Mouse (Mus musculus) lung, postnatal 0 days (tissue): ENCODE data around the gene Fam168b. TPM values are rescaled to one million over a fixed set of nuclear protein-coding genes. Genes with fewer than 3 reads are reported as not detected.
A peak's percentile ranks its signal among the peaks of the same experiment; 100 is the strongest.

Experiments
- ATAC-seq: fragments of 200-750 bp; cut with Nextera tagmentation; 2 replicates; pipeline ENCODE4 v1.8.0; 2017; ENCODE audit warnings: moderate library complexity
- DNase-seq: peaks from one replicate; pipeline ENCODE4 v3.0.0-alpha.2; 2016; ENCODE audit warnings: low spot score
- H3K27ac ChIP-seq: fragments of 300-500 bp; sonication (generic); 2 replicates; pipeline ENCODE4 v1.5.1; 2014; ENCODE audit warnings: antibody characterized with exemption, mild to moderate bottlenecking, low read length, mixed read lengths
- H3K27me3 ChIP-seq: fragments of 300-500 bp; sonication (generic); replicated peaks from 2 replicates; pipeline ENCODE4 v1.6.1; 2014; ENCODE audit warnings: low read length, mixed read lengths; ENCODE audit not compliant: insufficient read depth
- H3K36me3 ChIP-seq: fragments of 300-500 bp; sonication (generic); 2 replicates; pipeline ENCODE4 v1.6.1; 2014; ENCODE audit warnings: low read length, mixed read lengths; ENCODE audit not compliant: insufficient read depth
- H3K4me1 ChIP-seq: fragments of 300-500 bp; sonication (generic); 2 replicates; pipeline ENCODE4 v1.6.1; 2014; ENCODE audit warnings: antibody characterized with exemption, low read depth, low read length, mixed read lengths; ENCODE audit not compliant: insufficient read depth
- H3K4me2 ChIP-seq: fragments of 300-500 bp; sonication (generic); replicated peaks from 2 replicates; pipeline ENCODE4 v1.6.1; 2014; ENCODE audit warnings: low read depth, mild to moderate bottlenecking, low read length, moderate library complexity, mixed read lengths
- H3K4me3 ChIP-seq: fragments of 300-500 bp; sonication (generic); 2 replicates; pipeline ENCODE4 v1.5.1; 2014; ENCODE audit warnings: low read depth, low read length
- H3K9ac ChIP-seq: fragments of 300-500 bp; sonication (generic); replicated peaks from 2 replicates; pipeline ENCODE4 v1.6.1; 2014; ENCODE audit warnings: low read depth, mild to moderate bottlenecking
- H3K9me3 ChIP-seq: fragments of 300-500 bp; sonication (generic); 2 replicates; pipeline ENCODE4 v1.6.1; 2016; ENCODE audit warnings: low read length, mixed read lengths
- CTCF ChIP-seq: IDR thresholded peaks from 2 replicates; pipeline ENCODE4 v1.5.1; 2016; ENCODE audit warnings: antibody characterized with exemption, mild to moderate bottlenecking
- EP300 ChIP-seq: IDR thresholded peaks from 2 replicates; pipeline ENCODE4 v1.6.1; 2016; ENCODE audit warnings: antibody characterized with exemption, mild to moderate bottlenecking, control low read depth
- WGBS: fragments of 180-500 bp; shearing (Covaris S2); extraction: QIAGEN DNeasy Blood & Tissue Kit; methylation state at CpG from one replicate; pipeline ENCODE4 v1.1.7; 2014; 5-methylcytosine and 5-hydroxymethylcytosine counted together
- polyA plus RNA-seq: library from polyadenylated mRNA; unstranded; fragments of >200 nt; fragmentation: Nextera tagmentation; extraction: Ambion mirVana; gene quantifications from 2 replicates; pipeline ENCODE4 v1.2.1, GENCODE M21; 2015

The Fam168b gene
- polyA plus RNA-seq, 1 experiment from 2014 or later = 29.3 TPM

DNA sequence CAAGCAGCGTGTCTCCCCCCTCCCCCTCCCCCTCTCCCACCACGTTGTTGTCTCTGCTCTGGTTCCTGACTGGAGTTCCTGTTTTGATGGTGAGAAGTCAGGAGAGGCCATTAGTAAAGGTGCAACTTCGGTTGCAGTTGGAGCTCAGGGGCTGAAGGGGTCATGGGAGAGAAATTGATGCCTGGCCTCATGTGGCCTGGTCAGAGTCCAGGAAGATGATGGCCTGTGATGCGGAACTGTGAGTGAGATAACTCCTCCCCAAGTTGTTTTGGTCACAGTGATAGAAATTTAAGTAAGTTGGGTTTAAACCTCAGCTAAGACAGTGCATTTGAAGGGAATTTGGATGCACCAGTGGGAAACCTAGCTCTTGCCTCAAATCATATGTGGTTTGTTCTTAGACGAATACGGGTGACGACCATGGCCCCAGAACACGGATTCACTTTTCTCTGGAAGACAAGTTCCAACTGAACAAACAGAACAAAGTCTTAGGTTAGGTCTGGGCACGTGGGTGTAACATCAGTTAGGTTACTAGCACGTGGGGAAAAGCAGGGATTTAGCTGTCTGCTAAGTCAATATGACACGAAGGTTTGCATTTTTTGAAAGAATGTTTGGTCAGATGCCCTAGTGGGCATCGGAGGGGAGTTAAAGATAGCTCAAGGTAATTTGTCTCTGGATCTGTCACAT lies 12.3 kb upstream of the Fam168b start:
- TF ChIP-seq EP300 = no peak
- TF ChIP-seq CTCF = no peak
- no peaks in the 10 kb centered on the region for H3K27me3 ChIP-seq
- ATAC-seq (no peak), DNase-seq (no peak)
- H3K36me3 ChIP-seq = no peaks in the 10 kb centered on the region
- no peak overlapping the region for H3K9ac ChIP-seq
- no peak overlapping the region for H3K4me2 ChIP-seq
- no peaks in the 10 kb centered on the region for H3K4me1 ChIP-seq
- H3K9me3 ChIP-seq = no peaks in the 10 kb centered on the region
- no peak overlapping the region for H3K27ac ChIP-seq
- WGBS = 68% methylated on average over 12 of the region's 12 CpGs
- H3K4me3 ChIP-seq = no peak overlapping the region

DNA sequence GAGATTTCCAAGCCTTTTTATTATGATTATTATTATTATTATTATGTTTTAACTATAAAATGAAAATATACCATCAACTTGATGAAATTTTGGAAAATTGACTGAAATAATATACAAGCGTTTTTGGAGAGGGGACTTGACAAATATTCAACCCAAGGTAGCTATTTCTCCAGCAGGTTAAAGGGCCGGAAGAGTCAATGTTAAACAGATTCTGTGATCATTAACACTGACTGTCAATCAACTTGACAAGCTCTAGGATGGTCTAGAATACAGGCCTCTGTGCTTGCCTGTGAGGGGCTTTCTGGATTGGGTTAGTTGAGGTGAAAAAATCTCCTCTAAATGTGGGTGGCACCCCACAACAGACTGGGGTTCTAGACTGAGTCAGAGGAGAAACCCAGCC lies 10.9 kb upstream of the Fam168b start:
- ATAC-seq (no peak), DNase-seq (no peak)
- H3K27me3 ChIP-seq = no peaks in the 10 kb centered on the region
- H3K9me3 ChIP-seq = no peaks in the 10 kb centered on the region
- no peaks in the 10 kb centered on the region for H3K4me1 ChIP-seq
- H3K4me2 ChIP-seq = no peak overlapping the region
- WGBS = 77% methylated on average over 2 of the region's 2 CpGs
- H3K36me3 ChIP-seq = no peaks in the 10 kb centered on the region
- no peak for TF ChIP-seq EP300
- no peak for TF ChIP-seq CTCF
- H3K9ac ChIP-seq = no peak overlapping the region
- H3K4me3 ChIP-seq = no peak overlapping the region
- H3K27ac ChIP-seq = no peak overlapping the region

DNA sequence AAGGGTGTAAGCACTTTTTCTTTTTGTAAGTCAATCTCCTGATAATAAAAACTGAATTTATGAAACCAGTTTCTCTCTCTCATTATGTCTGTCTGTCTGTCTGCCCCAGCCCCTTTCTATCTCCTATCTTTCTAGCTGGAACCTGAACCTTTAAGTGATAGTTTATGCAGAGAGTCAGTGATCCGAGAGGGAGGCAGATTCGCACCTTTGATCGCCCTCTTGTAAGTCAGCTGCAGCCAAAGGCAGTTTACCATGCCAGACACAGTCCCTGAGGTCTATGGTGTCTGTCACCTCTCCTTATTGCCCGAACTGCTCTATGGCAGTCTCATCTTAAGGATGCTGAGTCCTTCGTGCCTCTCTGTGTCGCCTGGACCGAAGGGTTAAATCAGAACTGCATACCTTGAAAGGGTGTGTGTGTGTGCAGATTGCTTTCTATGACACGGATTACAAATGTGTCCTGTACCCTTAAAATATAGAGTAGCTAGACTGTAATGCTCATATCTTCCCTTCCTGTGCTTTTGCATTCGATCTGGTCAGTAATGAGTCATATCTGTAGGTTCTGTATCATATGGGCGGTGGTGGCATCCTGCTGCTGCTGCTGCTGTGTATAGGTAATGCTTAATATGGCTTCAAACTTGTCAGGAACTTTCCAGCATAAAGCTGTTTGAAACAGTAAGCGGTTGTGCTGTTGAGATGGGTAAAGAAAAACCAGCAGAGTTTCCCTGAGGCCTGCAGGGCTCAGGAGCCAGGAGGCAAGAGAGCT lies 9.4 kb upstream of the Fam168b start:
- H3K4me1 ChIP-seq = no peaks in the 10 kb centered on the region
- H3K27ac ChIP-seq = peak overlapping the region; percentile 71
- DNase-seq (no peak), ATAC-seq (no peak)
- TF ChIP-seq CTCF (no peak), EP300 (no peak)
- peak overlapping the region; percentile 9; the same call in 1 of the 2 replicates for H3K9ac ChIP-seq
- H3K9me3 ChIP-seq = no peaks in the 10 kb centered on the region
- H3K4me2 ChIP-seq = peak overlapping the region; percentile 92
- H3K27me3 ChIP-seq = no peaks in the 10 kb centered on the region
- WGBS = 70% methylated on average over 11 of the region's 11 CpGs
- H3K36me3 ChIP-seq = no peaks in the 10 kb centered on the region
- no peak overlapping the region for H3K4me3 ChIP-seq

DNA sequence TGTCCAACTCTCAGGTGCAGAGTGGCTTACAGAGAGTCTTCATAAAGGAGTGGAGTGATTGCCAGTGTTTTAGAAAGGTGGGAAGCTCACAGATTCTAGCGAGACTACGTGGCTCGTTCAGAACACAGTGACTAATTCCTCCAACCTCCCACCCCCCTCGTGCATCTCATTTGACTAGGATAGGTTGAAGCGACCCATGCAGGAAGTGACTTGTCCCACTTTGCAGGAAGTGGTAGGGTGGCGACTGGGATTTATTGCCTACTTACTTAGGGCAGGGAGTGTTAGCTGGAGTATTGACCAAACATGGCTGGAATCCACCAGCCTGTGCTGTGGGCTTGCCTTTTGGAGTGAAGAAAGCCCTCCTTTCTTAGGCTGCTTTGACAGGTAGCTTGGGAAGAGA lies 8.7 kb upstream of the Fam168b start:
- H3K27me3 ChIP-seq = no peaks in the 10 kb centered on the region
- TF ChIP-seq CTCF (no peak), EP300 (no peak)
- no peaks in the 10 kb centered on the region for H3K36me3 ChIP-seq
- H3K27ac ChIP-seq = peak overlapping the region; percentile 77
- no peak overlapping the region for H3K9ac ChIP-seq
- peak; percentile 75 for DNase-seq
- no peaks in the 10 kb centered on the region for H3K9me3 ChIP-seq
- peak; percentile 76 for ATAC-seq
- H3K4me3 ChIP-seq = no peak overlapping the region
- H3K4me2 ChIP-seq = peak overlapping the region; percentile 92
- WGBS = 28% methylated on average over 6 of the region's 6 CpGs
- no peaks in the 10 kb centered on the region for H3K4me1 ChIP-seq

DNA sequence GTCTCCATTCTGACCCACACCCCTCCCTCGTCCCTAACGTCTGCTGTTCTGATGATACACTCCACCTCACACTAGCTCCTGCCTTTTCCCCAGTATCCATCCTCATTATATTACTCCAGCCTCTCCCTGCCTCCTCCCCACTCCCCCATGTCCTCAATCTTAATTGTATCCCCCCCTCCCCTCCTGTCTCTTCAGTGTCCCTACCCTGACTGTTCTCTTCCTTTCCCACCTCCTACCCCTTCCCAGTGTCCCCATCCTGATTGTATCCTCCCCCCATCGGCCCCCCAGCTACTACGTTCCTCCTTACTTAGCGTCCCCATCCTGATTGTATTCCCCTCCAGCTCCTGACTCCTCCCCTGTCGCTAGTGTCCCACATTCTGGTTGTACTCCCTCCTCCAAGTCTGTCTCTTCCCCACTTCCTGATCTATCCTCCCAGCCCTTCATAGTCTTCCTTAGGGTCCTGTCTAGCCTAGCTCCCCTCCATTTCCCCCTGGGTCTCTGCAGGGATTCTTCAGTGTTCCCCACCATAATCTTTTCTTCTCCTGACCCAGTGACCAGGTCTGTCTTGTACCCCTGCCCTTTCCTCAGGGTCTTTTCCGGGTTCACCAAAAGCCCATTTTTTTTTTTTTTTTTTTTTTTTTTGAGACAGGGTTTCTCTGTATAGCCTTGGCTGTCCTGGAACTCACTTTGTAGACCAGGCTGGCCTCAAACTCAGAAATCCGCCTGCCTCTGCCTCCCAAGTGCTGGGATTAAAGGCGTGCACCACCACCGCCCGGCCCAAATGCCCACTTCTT lies 7.7 kb upstream of the Fam168b start:
- TF ChIP-seq EP300 = no peak
- no peak for TF ChIP-seq CTCF
- Histone ChIP-seq H3K4me1 (no peaks in the 10 kb centered on the region), H3K9ac (peak overlapping the region; percentile 23; the same call in 1 of the 2 replicates), H3K4me3 (peak overlapping the region; percentile 65), H3K27ac (0 out of 2 replicates have a peak overlapping the region, but pooled peaks have one; percentile 77), H3K4me2 (peak overlapping the region; percentile 92), H3K9me3 (no peaks in the 10 kb centered on the region), H3K36me3 (no peaks in the 10 kb centered on the region), H3K27me3 (no peaks in the 10 kb centered on the region)
- DNase-seq (peak; percentile 38), ATAC-seq (peak; percentile 4; the same call in 1 of the 2 replicates)
- WGBS = 35% methylated on average over 10 of the region's 11 CpGs

DNA sequence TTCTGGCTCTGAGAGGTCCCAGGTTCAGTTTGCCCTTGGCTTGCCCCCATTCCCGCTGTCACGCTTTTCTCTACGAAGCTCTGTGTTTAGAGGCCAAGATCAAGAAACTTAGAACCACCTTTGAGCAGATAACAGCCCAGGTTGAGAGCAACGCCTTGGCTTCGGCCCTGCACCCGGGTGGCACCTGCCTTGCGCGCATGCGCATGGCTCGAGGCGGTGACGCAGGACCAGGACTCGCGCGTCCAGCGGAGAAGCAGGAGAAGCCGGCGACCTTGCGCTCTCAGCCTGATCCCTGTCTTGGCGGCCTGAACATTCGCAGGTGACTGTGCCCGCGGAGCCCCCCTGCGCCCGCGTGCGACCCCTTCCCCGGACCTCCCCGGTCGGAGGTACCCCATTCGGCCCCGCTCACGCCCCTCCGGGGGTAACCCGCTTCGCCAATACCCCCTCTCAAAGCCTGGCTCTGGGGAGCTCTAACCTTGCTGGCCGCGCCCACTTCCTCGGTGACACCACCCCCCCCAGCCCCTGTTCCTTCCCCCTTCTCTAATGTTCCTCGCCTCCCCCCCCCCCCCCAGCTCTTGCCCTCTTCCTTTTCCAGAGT lies 7.0 kb upstream of the Fam168b start, which contains the start of gene Plekhb2:
Gene Plekhb2 (plus strand): TSS at position 232 of the 598 bp plus-strand sequence.
- peak within 1 kb of the TSS; percentile 72 for H3K27ac ChIP-seq
- WGBS = 2% methylated on average over 29 of the region's 40 CpGs

More for the DNA sequence above, 7.0 kb upstream of the Fam168b start, which contains the start of gene Plekhb2:
- ATAC-seq (peak; percentile 90), DNase-seq (peak; percentile 89)
- Histone ChIP-seq H3K9me3 (no peaks in the 10 kb centered on the region), H3K4me1 (no peaks in the 10 kb centered on the region), H3K4me3 (peak within 1 kb of the TSS; percentile 65), H3K27me3 (no peaks in the 10 kb centered on the region), H3K9ac (peak within 1 kb of the TSS; percentile 69), H3K36me3 (no peaks in the 10 kb centered on the region), H3K4me2 (peak within 1 kb of the TSS; percentile 92)
- TF ChIP-seq CTCF (no peak), EP300 (no peak)
